Mouse (Mus musculus): Measurements from ENCODE around the gene Yrdc. TPM values are rescaled to one million over a fixed set of nuclear protein-coding genes. Genes with fewer than 3 reads are reported as not detected.

The Yrdc gene
- polyA plus RNA-seq, 1 experiment from 2014 or later = 49.3 TPM

DNA sequence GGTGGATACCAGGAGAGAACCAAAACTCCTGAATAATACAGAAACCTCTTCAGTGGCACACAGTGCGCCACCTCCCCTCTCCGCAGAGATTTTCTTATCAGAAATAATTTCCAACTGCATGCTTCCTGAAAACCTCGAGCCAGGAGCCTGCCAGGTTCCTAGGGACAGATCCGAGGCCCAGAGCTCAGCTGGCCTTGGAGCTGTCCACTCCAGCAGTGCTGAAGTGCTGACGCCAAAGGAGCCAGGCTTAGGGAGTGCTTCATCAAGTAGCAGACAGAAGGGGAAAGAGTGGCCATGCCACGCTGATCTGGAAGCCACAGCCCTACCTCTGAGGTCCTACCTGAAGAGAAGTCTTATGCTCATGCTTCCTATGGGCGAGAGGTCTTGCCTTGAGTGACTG, 10.0 kb downstream of the Yrdc start:
- H3K27me3 ChIP-seq = peaks cover 7% of the 10 kb centered on the region; the same call in 1 of the 2 replicates
- H3K36me3 ChIP-seq = peaks cover 38% of the 10 kb centered on the region
- WGBS = 16% methylated on average over 7 of the region's 7 CpGs
- peak overlapping the region; percentile 75 for H3K4me2 ChIP-seq (replicated peaks)
- no peak overlapping the region; the same call in 1 of the 2 replicates for H3K9ac ChIP-seq (replicated peaks)
- no peaks in the 10 kb centered on the region for H3K9me3 ChIP-seq
- H3K27ac ChIP-seq (replicated peaks) = no peak overlapping the region
- 0 out of 2 replicates have a peak overlapping the region, but pooled peaks have one; percentile 76 for H3K4me3 ChIP-seq
- H3K4me1 ChIP-seq = peaks cover 19% of the 10 kb centered on the region
- no peak for ATAC-seq (ENCODE audit: low FRiP score, low read depth)

DNA sequence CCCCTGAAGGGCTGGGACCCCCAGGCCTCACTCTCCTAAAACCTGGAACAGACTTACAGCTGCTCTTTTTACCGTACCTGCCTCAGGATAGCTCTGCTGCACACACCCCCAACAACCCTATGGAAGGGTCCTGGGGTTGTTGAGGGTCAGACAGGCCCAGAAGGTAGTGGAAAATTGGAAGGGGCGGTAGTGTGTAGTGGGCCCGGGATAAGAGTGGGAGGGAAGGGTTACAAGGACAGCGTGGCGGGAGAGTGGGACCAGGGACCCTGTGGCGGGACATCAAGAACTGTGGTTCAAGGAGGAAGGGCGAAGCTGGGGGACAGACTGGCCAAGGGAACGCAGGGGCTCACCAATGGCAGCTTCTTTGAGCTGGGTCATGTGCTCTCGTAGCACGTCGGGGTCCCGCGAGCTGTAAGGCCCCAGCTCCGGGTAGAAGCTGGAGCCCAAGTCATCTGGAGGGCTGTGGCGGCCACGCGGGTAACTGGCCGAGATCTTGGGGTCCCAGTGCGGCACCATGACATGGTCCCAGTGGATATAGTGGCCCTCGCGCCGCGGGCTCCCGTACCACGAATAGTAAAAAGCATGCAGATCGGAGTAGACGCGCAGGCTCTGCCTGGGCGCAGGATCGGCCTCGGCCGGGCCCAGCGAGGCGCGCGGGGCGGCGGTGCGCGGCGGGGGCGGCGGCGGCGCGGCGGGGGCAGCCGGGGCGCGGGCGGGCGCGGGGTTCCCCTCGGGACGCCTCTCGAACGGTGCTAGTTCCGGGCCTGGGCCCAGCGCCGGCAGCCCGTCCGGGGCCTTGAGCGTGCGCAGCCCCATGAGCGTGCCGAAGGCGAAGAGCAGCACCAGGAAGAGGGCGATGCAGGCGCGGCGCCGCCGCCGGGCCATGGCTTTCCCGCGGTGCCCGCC, 11.1 kb downstream of the Yrdc start, which contains the start of gene Maneal:
Maneal (minus strand) TSS at position 889 of the 906 bp plus-strand sequence.
- Histone ChIP-seq H3K36me3 (peaks cover 27% of the 10 kb centered on the region), H3K4me3 (peak within 1 kb of the TSS; percentile 76), H3K27ac (replicated peaks) (peak within 1 kb of the TSS; percentile 74), H3K27me3 (peaks cover 7% of the 10 kb centered on the region; the same call in 1 of the 2 replicates), H3K4me1 (peaks cover 19% of the 10 kb centered on the region), H3K9me3 (no peaks in the 10 kb centered on the region), H3K4me2 (replicated peaks) (peak within 1 kb of the TSS; percentile 75), H3K9ac (replicated peaks) (peak within 1 kb of the TSS; percentile 79)
- peak; percentile 55 for ATAC-seq (ENCODE audit: low FRiP score, low read depth)
- 1% methylated on average over 60 of the region's 77 CpGs for WGBS

DNA sequence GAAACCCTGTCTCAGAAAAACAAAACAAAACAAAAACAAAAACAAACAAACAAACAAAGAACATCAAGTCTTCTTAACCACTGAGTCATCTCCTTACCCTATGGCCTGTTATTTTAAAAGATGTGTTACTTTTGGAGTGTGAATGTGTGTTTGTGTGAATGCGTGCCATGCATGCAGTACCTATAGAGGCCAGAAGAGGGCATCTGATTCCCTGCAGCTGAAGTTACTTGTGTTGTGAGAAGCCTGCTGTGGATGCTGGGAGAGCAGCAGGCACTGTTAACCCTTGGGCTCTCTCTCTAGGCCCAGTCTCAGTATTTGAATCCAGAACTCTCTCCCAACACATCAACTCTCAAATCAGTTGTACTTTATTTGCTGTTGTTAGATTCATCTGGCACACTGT, 22.2 kb downstream of the Yrdc start:
- Histone ChIP-seq H3K4me2 (replicated peaks) (no peak overlapping the region), H3K9me3 (no peaks in the 10 kb centered on the region), H3K4me1 (no peaks in the 10 kb centered on the region), H3K9ac (replicated peaks) (no peak overlapping the region), H3K4me3 (no peak overlapping the region), H3K27ac (replicated peaks) (no peak overlapping the region), H3K36me3 (no peaks in the 10 kb centered on the region), H3K27me3 (no peaks in the 10 kb centered on the region)
- no peak for ATAC-seq (ENCODE audit: low FRiP score, low read depth)
- 95% methylated on average over 1 of the region's 1 CpGs for WGBS

DNA sequence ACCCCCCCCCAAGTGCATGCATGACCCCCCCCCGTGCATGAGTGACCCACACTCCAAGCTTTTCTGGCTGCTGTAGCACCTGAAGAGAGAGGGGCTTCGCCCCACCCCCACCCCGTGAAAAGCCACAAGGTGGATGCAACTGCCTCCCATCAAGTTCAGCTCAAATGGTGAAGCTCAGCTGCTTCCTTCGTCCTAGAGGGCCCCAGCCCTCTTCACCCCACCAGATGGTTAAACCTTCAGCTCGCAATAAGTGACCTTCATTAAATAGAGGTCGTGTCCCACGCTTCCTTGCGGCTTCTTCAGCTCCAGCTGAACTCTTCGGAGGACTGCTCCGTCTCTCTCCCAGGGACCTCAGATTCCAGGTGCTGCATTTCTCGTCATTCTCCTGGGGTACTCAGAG, 30.1 kb downstream of the Yrdc start, which contains the start of gene Epha10:
Epha10 (plus strand) TSS at position 301 of the 400 bp plus-strand sequence.
- peak within 1 kb of the TSS; percentile 77 for H3K4me2 ChIP-seq (replicated peaks)
- peak within 1 kb of the TSS; percentile 83 for H3K27ac ChIP-seq (replicated peaks)
- ATAC-seq (ENCODE audit: low FRiP score, low read depth) = no peak
- peak within 1 kb of the TSS; percentile 53 for H3K9ac ChIP-seq (replicated peaks)
- peaks cover 31% of the 10 kb centered on the region for H3K4me1 ChIP-seq
- H3K36me3 ChIP-seq = no peaks in the 10 kb centered on the region
- peak within 1 kb of the TSS; percentile 58 for H3K4me3 ChIP-seq
- 4% methylated on average over 11 of the region's 11 CpGs for WGBS
- no peaks in the 10 kb centered on the region for H3K9me3 ChIP-seq
- peaks cover 55% of the 10 kb centered on the region for H3K27me3 ChIP-seq

DNA sequence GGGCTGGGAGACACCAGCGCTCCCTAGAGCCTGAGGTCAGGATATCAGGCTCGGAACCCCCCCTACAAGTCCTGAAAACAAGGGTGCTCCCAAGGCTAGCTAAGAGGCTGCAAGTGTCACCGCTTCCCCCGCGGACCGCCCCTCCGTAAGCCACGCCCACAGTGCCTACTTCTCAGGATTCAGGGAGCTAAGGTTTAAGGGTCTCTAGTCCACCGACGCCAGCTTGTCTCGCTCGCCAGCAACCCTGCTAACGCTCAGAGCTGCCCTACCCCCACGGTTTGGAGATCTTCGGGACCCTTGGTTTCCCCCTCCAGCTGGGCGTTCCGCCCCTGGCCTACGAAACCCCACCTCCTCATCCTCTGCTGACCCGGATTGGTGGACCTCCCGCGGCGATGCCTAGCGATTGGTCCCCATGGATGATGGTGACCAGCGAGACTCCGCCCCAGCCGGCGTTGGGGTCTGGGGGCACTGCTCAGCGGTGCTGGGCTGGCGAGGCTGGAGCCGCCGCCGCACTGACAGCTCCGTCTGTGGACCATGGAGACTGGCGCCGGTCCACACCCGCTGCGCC, 30.9 kb downstream of the Yrdc start:
- H3K4me3 ChIP-seq = peak overlapping the region; percentile 58
- peak overlapping the region; percentile 83 for H3K27ac ChIP-seq (replicated peaks)
- 2% methylated on average over 37 of the region's 37 CpGs for WGBS
- peaks cover 61% of the 10 kb centered on the region for H3K27me3 ChIP-seq
- peak; percentile 97 for ATAC-seq (ENCODE audit: low FRiP score, low read depth)
- no peaks in the 10 kb centered on the region for H3K9me3 ChIP-seq
- no peaks in the 10 kb centered on the region for H3K36me3 ChIP-seq
- H3K4me2 ChIP-seq (replicated peaks) = peak overlapping the region; percentile 77
- peak overlapping the region; percentile 53 for H3K9ac ChIP-seq (replicated peaks)
- H3K4me1 ChIP-seq = peaks cover 31% of the 10 kb centered on the region

DNA sequence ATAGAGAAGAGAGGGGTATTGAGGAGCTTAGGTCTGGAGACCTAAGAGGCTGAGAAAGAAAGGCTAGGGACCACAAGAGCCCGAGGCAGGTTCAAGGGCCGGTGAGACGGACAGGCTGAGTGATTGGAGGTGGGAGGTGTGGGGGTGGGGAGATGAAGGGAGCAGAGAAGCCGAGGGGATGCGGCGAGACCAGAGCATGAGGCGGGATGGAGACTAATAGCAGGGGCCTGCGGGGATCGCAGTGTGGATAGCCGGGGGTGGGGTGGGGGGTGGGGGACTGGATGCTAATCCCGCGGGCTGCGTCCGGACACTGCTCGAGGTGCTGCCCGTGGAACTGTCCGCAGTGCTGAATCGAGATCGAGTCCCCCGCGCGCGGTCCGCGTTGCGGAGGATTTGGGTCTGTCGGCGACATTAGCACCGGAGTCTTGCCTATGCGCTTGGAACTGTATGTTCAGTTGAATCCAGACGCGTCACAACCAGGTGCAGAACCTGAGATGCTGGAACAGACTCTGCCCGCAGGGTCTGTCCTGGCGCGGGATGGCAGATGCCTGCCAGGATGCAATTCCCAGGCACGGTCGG, 31.8 kb downstream of the Yrdc start:
- Histone ChIP-seq H3K4me2 (replicated peaks) (peak overlapping the region; percentile 77), H3K9me3 (no peaks in the 10 kb centered on the region), H3K36me3 (no peaks in the 10 kb centered on the region), H3K9ac (replicated peaks) (peak overlapping the region; percentile 53), H3K4me1 (peaks cover 31% of the 10 kb centered on the region), H3K27ac (replicated peaks) (peak overlapping the region; percentile 83), H3K27me3 (peaks cover 65% of the 10 kb centered on the region), H3K4me3 (peak overlapping the region; percentile 58)
- WGBS = under 1% methylated on average over 37 of the region's 37 CpGs
- ATAC-seq (ENCODE audit: low FRiP score, low read depth) = peak; percentile 25

DNA sequence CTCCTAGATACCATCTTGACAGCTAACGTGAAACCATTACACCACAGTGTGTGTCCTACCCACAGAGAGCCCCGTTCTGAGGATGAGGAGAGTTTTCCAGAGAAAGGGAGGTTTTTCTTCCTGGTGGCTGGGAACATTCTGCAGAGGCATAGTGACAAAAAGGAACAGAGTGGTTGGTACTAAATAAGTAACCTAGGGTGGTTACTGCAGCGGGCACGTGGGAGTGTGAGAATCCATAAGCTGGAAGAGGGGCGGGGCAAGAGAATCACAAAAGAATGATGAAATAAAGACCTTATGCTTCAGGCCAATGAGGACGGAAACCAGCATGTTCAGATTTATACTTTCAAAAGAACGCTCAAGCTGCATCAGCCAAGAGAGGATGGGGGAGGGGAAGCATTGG, 38.2 kb downstream of the Yrdc start:
- no peaks in the 10 kb centered on the region for H3K9me3 ChIP-seq
- no peak overlapping the region for H3K9ac ChIP-seq (replicated peaks)
- ATAC-seq (ENCODE audit: low FRiP score, low read depth) = no peak
- H3K4me2 ChIP-seq (replicated peaks) = no peak overlapping the region
- peaks cover 63% of the 10 kb centered on the region for H3K27me3 ChIP-seq
- peaks cover 6% of the 10 kb centered on the region; the same call in 1 of the 2 replicates for H3K4me1 ChIP-seq
- 68% methylated on average over 7 of the region's 7 CpGs for WGBS
- H3K4me3 ChIP-seq = no peak overlapping the region
- H3K36me3 ChIP-seq = no peaks in the 10 kb centered on the region
- no peak overlapping the region for H3K27ac ChIP-seq (replicated peaks)

DNA sequence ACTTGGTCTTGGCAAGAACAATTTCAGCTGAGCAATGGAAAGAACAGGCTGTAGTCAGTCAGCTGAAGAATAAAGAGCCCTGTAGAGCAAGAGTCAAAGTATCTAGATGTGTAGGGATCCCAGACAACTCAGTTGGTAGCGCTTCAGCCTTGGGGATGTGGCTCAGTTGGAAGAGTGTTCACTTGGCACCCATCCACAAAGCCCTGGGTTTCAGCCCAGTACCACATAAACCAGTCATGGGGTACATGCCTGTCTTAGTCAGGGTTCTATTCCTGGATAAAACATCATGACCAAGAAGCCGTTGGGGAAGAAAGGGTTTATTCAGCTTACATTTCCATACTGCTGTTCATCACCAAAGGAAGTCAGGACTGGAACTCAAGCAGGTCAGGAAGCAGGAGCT, 39.5 kb downstream of the Yrdc start:
- Histone ChIP-seq H3K9me3 (no peaks in the 10 kb centered on the region), H3K4me1 (peaks cover 16% of the 10 kb centered on the region), H3K36me3 (no peaks in the 10 kb centered on the region), H3K4me2 (replicated peaks) (no peak overlapping the region), H3K27me3 (peaks cover 64% of the 10 kb centered on the region), H3K27ac (replicated peaks) (no peak overlapping the region), H3K4me3 (no peak overlapping the region), H3K9ac (replicated peaks) (no peak overlapping the region)
- ATAC-seq (ENCODE audit: low FRiP score, low read depth) = no peak
- WGBS = 88% methylated on average over 2 of the region's 2 CpGs

DNA sequence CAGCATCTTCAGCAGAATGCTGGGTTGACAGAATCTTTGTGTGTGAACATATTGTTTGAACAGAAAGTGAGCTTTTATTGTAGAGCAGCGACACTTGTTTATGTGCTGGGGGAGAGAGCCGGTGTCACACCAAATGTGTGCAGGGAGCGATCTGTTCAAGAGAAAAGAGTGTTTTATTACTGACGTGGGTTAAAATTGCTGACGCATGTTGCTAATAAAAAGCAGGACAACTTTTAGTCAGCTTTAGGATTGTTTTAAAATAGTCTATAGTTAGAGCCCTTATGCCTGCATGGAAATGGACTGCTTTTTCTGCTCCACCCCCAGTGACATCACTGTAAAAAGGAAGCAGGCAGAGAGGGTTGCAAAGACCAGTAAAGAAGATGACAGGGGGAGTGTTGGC, 40.4 kb downstream of the Yrdc start:
- Histone ChIP-seq H3K27me3 (peaks cover 67% of the 10 kb centered on the region), H3K4me1 (peaks cover 18% of the 10 kb centered on the region), H3K9me3 (no peaks in the 10 kb centered on the region), H3K36me3 (no peaks in the 10 kb centered on the region), H3K9ac (replicated peaks) (no peak overlapping the region), H3K27ac (replicated peaks) (no peak overlapping the region), H3K4me3 (no peak overlapping the region), H3K4me2 (replicated peaks) (no peak overlapping the region)
- 76% methylated on average over 5 of the region's 5 CpGs for WGBS
- no peak for ATAC-seq (ENCODE audit: low FRiP score, low read depth)

DNA sequence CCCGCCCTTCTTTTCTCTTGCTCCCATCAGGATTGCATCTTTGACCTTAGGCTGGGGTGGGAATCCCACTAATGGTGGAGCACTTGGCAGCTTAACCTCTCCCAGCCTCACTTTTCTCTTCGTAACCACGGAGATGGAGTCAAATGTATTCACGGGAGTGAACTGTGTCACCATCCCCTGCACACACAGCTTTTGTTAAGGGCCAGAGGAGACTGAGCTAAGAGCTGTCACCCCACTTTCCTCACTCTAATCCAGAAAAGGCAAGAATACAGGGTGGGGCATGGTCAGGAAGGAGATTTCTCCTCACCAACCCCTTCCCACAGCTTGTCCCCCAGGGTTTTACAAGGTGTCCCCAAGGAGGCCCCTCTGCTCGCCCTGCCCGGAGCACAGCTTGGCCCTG, 43.3 kb downstream of the Yrdc start:
- H3K9me3 ChIP-seq = no peaks in the 10 kb centered on the region
- peaks cover 65% of the 10 kb centered on the region for H3K27me3 ChIP-seq
- no peak overlapping the region for H3K27ac ChIP-seq (replicated peaks)
- WGBS = 26% methylated on average over 6 of the region's 6 CpGs
- ATAC-seq (ENCODE audit: low FRiP score, low read depth) = no peak; the same call in 1 of the 2 replicates
- peaks cover 26% of the 10 kb centered on the region for H3K4me1 ChIP-seq
- no peaks in the 10 kb centered on the region for H3K36me3 ChIP-seq
- H3K4me2 ChIP-seq (replicated peaks) = peak overlapping the region; percentile 83
- H3K9ac ChIP-seq (replicated peaks) = no peak overlapping the region
- H3K4me3 ChIP-seq = no peak overlapping the region

DNA sequence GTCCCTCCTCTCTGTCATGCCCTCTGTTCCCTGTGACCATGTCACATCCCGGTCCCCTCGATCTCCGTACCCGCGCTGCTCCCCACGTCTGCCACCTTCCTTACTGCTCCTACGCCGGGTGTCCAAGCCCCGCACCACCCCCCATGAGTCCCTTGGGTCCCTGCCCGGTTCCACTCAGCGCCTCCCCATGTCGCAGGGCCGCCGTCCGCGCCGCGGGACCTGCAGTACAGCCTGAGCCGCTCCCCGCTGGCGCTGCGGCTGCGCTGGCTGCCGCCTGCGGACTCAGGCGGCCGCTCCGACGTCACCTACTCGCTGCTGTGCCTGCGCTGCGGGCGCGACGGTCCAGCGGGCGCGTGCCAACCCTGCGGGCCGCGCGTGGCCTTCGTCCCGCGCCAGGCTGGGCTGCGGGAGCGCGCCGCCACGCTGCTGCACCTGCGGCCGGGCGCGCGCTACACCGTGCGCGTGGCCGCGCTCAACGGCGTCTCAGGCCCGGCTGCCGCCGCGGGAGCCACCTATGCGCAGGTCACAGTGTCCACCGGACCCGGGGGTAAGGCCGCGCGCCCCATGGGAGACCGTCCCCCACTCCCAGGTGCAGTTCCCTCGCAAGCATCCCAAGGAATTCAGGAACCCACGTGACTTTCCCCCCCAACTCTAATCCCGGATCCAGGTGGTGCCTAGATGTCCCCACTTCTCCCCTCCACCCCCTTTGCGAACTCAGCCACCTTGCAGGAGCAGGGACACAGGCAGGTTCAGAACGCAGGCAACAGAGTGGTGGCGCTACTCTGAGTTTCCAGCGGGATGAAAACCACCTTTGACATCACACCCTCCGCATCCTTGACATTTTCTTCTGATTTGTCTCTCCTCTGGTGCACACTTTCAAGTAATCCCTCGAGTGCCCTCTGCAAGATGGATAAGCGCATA, 44.3 kb downstream of the Yrdc start:
- Histone ChIP-seq H3K4me2 (replicated peaks) (peak overlapping the region; percentile 83), H3K9me3 (no peaks in the 10 kb centered on the region), H3K9ac (replicated peaks) (peak overlapping the region; percentile 55), H3K4me3 (peak overlapping the region; percentile 48), H3K27ac (replicated peaks) (0 out of 2 replicates have a peak overlapping the region, but pooled peaks have one; percentile 39), H3K36me3 (no peaks in the 10 kb centered on the region), H3K27me3 (peaks cover 63% of the 10 kb centered on the region), H3K4me1 (peaks cover 36% of the 10 kb centered on the region)
- 2% methylated on average over 49 of the region's 83 CpGs for WGBS
- ATAC-seq (ENCODE audit: low FRiP score, low read depth) = peak; percentile 59

All from midbrain, embryonic 12.5 days (tissue).